Mouse (Mus musculus): ENCODE measurements around the gene Tbcd. TPM values are rescaled to one million over a fixed set of nuclear protein-coding genes. Genes with fewer than 3 reads are reported as not detected.

The Tbcd gene
- total RNA-seq, 1 experiment from 2014 or later: 17.6 TPM

- ATAC-seq (ENCODE audit: extremely low read depth, insufficient number of reproducible peaks, low FRiP score, poor library complexity, severe bottlenecking): no peak
These were observed 15.7 kb downstream of the Tbcd start for GRCm38 (mm10) chr11:121467408-121467807.

DNA sequence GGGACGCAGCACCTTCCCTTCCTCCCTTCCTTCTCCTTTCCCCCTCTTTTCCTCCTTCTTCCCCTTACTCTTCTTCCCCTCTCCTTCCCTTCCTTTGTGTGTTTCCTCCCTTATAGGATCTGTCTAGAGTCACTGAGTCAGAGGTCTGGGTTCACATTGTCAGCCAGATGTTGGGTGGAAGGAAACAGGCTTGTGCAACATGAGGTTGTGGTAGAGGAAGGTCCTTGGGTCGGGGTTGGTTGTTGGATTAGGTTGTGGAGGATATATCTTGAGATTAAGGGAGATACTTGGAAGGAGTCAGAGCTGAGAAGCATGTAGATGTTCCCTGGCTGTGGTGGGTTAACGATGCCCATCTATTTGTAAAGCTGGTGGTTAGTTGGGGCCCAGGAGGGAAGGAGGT, 23.1 kb downstream of the Tbcd start:
- ATAC-seq (ENCODE audit: extremely low read depth, insufficient number of reproducible peaks, low FRiP score, poor library complexity, severe bottlenecking): no peak

DNA sequence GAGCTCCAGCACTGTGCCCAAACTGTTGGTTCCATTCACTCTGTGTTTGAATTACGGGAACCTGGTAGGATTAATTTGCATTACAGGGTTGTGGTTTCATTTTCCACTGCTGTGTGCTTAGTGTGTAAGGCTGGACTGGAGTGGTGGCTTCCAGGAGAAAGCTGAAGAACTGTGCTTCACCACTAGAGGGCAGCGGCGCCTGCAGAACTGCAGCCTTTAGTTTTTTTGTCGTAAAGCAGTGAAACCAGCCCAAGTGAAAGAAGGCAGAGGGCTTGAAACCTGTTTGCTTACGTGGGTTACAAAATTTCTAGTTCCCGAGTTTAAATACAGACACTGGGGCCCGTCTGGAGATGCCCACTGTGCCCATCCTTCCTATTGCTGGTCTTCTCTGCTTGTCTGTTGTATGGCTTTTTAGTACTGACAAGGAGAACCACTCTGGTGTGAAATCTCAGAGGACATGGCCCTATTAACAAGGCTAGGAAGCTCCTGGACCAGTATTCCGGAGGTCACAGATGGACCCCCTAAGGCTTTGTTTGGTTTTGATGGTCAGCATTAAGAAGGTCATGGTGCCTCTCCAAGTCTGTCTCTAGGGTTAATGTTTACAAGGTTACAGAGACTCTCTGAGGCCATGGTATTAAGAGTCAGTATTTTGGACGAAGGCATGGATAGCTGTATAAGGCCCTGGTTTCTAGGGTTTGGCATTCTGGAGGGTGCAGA, 24.1 kb downstream of the Tbcd start:
- peak; percentile 88 for ATAC-seq (ENCODE audit: extremely low read depth, insufficient number of reproducible peaks, low FRiP score, poor library complexity, severe bottlenecking)

DNA sequence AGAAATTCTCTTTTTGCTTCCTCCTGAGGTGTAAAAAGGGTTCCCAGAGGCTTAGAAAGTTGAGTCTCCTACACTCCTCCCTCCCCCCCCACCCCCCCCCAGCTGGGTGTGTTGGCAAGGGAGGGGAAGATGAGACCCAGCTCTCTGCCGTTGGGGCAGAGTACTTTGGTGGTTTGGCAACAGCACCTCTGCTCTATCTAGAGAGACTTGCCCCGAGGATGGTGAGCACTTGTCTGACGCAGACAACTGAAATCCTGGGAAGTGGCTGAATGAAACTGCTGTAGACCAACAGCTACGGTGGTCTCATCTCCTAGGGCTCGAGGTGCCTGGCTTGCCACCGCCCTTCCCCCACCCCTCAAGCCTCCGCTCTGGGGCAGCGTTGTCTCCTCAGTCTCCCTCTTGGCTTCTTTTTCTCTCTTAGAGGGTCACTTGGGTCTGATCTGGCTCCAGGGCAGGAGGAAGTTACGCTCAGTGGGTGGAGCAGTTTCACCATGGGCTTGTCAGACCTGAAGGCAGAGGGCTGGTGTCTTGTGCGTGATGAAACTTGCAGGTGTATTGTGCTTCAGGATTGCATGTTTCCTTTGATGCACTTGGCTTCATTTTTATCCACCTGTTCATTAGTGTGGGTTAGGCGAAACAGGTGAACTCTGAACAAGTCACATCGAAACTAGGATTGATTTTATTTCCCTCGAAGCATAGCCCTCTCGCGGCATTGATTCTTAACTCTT, 27.9 kb downstream of the Tbcd start:
- ATAC-seq (ENCODE audit: extremely low read depth, insufficient number of reproducible peaks, low FRiP score, poor library complexity, severe bottlenecking): 0 out of 2 replicates have a peak, but pooled peaks have one; percentile 25

- ATAC-seq (ENCODE audit: extremely low read depth, insufficient number of reproducible peaks, low FRiP score, poor library complexity, severe bottlenecking): no peak
These were observed 29.4 kb downstream of the Tbcd start for GRCm38 (mm10) chr11:121481129-121481528.

DNA sequence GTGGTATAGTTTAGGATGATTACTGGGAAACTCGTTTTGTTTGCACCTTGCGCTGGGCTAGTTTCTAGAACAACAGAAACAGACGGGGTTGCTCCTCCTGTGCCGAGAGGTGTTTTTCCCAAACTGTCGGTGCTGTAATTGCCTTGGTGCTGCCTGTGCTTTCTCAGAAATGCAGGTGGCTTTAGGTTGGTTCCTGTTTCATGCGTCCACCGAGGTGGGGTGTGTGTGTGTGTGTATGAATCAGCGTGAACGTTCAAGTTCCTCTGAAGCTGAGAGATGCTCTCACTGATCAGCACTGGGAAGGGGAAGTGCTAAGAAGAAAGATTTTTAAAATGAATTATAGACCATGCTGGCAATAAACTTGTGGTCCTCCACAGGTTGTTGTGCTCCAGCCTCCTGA, 34.1 kb downstream of the Tbcd start:
- peak; percentile 91 for ATAC-seq (ENCODE audit: extremely low read depth, insufficient number of reproducible peaks, low FRiP score, poor library complexity, severe bottlenecking)

GRCm38 (mm10) chr11:121490651-121491050, 38.9 kb downstream of the Tbcd start:
- ATAC-seq (ENCODE audit: extremely low read depth, insufficient number of reproducible peaks, low FRiP score, poor library complexity, severe bottlenecking): no peak

GRCm38 (mm10) chr11:121500595-121500994, 48.8 kb downstream of the Tbcd start:
- ATAC-seq (ENCODE audit: extremely low read depth, insufficient number of reproducible peaks, low FRiP score, poor library complexity, severe bottlenecking): no peak

DNA sequence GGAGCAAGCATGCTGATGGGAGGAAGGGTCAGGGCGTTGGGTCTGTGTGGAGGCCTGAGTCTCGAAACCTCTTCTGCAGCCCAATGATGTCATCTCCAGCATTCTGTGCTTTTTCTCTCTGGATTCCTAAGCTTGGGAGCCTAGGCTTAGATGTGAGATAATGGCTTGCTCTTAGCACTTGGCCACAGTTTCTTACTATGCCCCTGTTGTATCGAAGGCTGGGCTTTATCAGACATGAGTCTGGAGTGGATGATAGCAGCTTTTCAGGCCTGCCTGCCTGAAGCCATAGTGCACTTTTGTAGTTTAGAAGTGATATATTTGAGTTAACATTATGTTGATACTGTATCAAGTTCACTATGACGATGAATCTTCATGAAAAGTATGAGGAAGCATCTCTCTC, 49.8 kb downstream of the Tbcd start:
- no peak for ATAC-seq (ENCODE audit: extremely low read depth, insufficient number of reproducible peaks, low FRiP score, poor library complexity, severe bottlenecking)

DNA sequence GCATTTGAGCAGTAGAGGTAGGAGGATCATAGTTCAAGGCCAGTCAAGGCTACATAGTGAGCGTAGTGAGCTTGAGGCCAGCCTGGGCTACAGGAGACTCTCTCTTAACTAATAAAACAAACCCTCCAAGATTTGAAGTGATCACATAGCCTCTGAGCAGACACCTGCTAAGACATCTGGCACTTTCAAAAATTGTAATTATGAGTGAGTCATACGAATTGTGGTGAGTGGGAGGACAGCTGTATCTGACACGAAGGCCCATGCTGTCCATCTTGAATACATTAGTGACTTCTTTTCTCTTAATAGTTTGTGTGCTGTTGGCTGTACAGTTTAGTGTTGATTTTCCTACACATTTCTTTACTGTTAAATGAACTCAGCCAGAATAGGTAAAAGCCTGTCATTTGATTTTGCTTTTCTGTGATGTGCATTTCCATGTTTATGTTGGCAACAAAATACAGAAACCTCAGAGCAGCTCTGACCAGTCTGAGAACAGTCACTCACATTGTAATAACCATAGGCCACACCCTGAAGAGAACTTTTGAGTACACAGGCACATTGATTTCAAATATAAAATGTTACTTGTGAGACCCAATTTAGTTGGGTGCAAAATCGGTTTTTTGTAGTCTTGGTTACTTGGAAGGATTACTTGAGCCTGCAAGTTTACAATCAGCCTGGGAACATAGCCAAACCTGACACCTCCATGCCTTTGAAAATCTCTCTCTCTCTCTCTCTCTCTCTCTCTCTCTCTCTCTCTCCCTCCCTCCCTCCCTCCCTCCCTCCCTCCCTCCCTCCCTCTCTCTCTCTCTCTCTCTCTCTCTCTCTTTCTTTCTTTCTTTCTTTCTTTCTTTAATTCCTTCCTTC, 50.5 kb downstream of the Tbcd start:
- no peak for ATAC-seq (ENCODE audit: extremely low read depth, insufficient number of reproducible peaks, low FRiP score, poor library complexity, severe bottlenecking)

- no peak for ATAC-seq (ENCODE audit: extremely low read depth, insufficient number of reproducible peaks, low FRiP score, poor library complexity, severe bottlenecking)
These were observed 56.7 kb downstream of the Tbcd start for GRCm38 (mm10) chr11:121508478-121508877.

DNA sequence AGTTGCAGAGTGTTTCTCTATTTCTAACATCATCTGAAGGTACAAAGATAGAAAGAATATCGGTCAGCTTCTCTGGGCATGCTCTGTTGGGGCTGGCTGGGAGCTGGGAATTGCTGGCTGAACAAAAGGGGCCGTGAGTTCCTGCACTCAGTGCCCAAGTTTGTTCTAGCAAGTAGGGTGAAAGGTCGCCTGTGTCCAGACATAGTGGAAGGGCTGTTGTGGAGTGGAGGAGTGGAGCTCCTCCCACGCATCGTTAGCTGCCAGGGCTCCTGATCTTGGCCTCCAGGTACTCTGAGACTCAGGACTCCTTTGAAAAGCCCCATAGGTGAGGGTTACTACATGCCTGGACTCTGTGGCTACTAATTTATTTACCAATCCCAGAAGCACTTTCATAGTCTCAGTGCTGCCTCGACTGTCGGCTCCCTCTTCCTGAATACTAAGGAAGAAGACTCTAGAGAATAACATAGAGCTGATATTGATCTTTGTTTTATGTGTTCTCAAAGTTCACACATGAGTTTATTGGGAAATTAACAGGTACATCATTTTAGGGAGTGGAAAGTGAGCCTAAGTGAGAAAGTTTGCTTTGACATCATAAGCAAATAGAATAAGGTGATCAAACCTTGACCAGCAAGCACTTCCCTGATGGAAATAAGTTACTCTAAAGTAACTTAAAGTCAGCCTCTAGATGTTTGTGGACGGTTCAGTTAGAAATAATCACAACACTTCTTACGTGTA, 58.9 kb downstream of the Tbcd start:
- ATAC-seq (ENCODE audit: extremely low read depth, insufficient number of reproducible peaks, low FRiP score, poor library complexity, severe bottlenecking): no peak

DNA sequence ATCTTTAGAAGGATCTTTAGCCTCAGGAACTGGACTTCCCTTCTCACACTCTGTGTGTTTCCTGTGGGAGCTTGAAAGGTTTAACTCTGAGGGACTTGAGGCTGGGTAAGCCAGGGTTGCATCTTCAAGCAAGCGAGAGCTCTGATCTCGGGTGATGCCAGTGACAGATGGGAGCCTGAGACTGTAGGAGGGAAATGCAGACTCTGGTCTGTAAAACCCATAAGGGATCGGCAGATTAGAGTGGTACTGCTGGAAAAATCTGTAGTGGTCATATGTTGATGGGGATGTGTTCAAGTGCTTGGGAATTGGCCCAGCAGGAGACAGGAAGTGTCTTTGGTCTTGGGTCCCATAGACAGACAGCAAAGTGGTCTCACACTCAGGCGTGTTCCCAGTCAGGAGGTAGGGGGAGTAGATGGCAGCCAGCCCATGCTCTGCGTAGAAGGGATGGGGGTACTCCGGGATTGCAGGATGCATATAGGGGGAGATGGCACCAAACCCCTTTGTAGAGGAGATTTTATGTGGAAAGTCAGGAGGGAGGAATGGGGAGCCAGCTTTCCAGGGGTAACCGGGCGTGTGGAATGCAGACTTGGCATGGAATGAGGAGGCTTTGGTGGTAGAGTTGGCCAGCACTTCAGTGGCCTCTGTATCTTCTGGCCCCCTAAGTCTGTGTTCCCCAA, 61.3 kb downstream of the Tbcd start:
- no peak for ATAC-seq (ENCODE audit: extremely low read depth, insufficient number of reproducible peaks, low FRiP score, poor library complexity, severe bottlenecking)

- ATAC-seq (ENCODE audit: extremely low read depth, insufficient number of reproducible peaks, low FRiP score, poor library complexity, severe bottlenecking): 0 out of 2 replicates have a peak, but pooled peaks have one; percentile 11
These were observed 64.2 kb downstream of the Tbcd start for GRCm38 (mm10) chr11:121515996-121516395.

DNA sequence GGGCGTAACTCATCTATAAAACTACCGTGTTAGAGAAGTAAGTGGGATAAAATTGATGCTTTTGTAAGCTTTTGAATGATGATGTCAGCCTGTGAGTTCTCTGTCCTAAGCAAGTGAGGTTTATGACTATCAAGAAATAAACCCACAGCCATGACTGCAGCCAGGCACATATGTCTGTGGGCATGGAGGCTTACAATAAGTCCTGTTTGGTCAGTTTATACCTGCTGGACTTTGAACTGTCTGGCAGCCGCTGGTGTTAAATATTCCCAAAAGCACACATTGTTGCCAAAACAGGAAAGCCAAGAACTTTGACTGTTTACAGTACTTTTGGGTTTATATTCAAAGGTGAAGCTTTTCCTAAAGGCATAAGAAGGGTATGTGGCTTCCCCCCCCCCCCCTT, 65.2 kb downstream of the Tbcd start:
- ATAC-seq (ENCODE audit: extremely low read depth, insufficient number of reproducible peaks, low FRiP score, poor library complexity, severe bottlenecking): no peak

DNA sequence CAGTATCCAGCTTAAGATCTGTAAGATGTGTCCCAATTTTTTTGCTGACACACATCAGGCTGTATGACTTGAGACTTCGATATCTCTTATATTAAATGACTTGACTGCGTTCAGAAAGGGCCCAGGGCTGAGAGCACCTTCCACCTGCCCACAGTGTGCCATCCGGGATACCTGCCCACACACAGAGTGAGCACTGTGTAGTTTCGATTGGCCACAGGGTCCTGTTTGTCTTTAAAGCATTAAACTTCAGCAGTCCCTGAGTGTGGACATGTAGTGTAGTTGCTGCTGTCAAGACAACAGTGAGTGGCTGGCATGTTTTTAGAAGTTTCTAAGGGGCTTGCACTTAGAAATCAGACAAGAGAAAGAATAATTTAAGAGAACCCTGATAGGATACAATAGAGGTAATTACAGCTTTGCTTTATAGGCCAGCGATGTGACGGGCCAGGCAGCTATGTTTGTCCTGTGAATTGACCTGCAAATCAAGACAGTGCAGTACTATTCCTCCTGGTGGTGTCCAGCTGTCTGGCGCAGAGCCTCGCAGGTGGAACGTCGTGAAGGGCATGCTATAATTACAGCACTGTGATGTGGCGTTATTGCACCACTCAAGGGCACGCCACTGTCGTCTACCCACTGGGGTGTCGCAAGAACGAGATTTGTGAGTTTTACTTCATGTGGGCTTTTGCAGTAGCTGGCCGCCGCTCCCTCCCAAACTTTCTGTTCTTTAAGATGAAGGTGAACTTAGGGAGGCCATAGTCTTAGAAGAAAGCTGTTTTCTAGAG, 66.1 kb downstream of the Tbcd start:
- peak; percentile 59; the same call in 1 of the 2 replicates for ATAC-seq (ENCODE audit: extremely low read depth, insufficient number of reproducible peaks, low FRiP score, poor library complexity, severe bottlenecking)

DNA sequence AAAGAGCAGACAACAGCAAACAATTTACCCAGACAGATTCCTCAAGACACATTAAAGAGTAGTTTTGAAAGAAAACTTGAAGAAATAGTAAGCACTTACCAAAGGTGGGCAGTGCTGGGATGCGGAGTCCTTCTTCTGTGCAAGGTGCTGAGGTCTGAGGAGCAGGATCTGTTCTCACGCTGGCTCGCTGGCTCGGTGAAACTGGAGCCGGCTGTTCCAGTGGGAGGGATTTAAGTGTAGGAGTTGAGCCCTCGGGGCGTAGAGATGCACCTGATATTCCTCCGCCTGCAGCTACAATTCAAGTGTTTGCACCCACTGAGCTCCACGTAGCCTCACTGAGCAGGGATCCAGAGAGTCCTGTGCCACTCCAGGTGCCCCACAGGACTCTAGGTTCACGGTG, 67.4 kb downstream of the Tbcd start, which contains the start of gene Zfp750:
Gene Zfp750, minus strand, starts transcription at position 203 of the 400 bp plus-strand sequence.
- ATAC-seq (ENCODE audit: extremely low read depth, insufficient number of reproducible peaks, low FRiP score, poor library complexity, severe bottlenecking): no peak

DNA sequence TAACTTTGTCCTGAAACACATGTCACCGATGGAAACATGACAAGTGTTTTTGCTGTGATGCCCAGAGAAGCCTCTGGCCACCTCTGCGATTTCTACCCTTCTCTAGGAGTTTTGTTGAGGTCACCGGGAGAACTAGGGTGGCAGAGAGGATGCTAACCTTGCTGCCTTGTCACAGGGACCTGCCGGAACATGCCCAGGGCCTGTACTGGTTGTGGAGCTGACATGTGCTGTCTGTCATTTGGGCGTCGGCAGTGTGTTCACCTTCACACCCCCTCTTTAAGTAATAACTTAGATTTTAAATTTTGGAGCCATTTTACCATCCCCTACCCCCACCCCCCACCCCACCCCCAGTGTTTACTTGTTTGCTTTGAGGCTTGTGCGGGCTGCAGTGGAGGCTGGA, 68.0 kb downstream of the Tbcd start:
- no peak for ATAC-seq (ENCODE audit: extremely low read depth, insufficient number of reproducible peaks, low FRiP score, poor library complexity, severe bottlenecking)
